Mouse (Mus musculus) heart, adult 18-20 months (tissue): ENCODE measurements around the gene Lrp2bp. TPM values are rescaled to one million over a fixed set of nuclear protein-coding genes. Genes with fewer than 3 reads are reported as not detected.
A peak's percentile ranks its signal among the peaks of the same experiment; 100 is the strongest.

ENCODE experiments used
- DNase-seq, 2 experiments: peaks; one replicate each; pipeline ENCODE4 v3.0.0; 2021 to 2022; ENCODE audit warnings: mixed read lengths in 1 of 2
- total RNA-seq, 2 experiments: library from RNA; stranded (reverse); gene quantifications; 2 replicates each; pipeline ENCODE4 v1.2.3; 2021

Gene Lrp2bp
- total RNA-seq, 2 experiments from 2014 or later, result 0.77 to 1.0 TPM

- peak; percentile 25 to 35 for DNase-seq
Observed at GRCm38 (mm10) chr8:46024392-46024791, 25.3 kb downstream of the Lrp2bp start.

DNA sequence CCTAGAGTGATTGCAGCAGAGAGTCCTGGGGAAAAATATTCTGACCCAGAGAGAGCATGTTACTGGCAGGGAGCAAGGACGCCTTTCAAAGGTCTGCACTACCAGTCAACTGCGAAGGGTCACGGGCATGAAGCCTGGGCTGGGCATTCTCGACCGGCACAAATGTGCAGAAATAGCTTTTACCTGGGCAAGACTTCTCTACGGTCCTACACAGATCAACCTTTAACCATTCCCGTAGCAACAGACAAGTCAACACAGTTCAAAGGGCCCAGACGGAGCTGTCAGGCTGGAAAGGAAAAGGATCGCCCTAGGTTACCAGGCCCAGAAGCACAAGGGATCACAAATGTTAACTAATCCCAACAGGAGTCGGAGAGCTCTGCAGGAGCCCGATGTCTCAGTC lies 37.1 kb downstream of the Lrp2bp start:
- no peak for DNase-seq

DNA sequence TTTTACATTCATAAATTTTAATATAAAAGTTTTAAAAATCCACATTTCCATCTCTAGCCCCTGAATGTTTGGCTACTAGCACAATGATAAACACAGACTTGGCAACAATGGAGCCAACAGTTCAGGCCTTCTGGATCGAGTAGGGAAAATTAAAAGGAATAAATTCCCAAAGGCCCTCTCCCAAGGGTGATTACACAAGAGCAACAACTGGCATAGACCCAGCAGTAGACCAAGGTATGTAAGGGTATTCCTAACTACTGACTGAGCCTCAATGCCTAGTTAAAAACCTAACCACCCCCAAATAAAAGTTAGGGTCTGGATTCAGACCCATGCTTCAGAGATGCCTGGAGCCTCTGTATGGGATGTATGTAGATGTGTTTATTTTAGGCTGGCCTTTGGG lies 40.6 kb downstream of the Lrp2bp start:
- peak; percentile 23 to 27 for DNase-seq

GRCm38 (mm10) chr8:46040260-46040659 lies 41.2 kb downstream of the Lrp2bp start:
- DNase-seq, result no peak

DNA sequence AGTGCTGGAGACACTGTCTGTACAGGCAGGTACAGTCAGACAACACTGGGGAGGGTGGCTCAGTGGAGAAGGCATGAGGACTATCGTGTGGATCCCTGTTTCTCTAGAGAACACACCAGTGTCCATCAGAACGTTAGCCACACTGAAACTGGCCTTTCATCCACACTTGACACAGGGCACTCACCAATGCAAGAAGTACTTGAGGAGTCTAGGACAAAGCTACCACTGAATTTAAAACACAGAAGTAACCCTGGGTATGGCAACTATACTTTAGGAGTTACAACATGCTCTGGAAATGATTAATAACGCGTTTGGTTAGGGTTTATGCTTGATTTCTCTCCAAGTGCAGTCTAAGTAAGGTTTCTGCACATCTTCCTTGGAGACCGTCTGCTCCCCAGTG lies 73.7 kb downstream of the Lrp2bp start:
- DNase-seq, result no peak

DNA sequence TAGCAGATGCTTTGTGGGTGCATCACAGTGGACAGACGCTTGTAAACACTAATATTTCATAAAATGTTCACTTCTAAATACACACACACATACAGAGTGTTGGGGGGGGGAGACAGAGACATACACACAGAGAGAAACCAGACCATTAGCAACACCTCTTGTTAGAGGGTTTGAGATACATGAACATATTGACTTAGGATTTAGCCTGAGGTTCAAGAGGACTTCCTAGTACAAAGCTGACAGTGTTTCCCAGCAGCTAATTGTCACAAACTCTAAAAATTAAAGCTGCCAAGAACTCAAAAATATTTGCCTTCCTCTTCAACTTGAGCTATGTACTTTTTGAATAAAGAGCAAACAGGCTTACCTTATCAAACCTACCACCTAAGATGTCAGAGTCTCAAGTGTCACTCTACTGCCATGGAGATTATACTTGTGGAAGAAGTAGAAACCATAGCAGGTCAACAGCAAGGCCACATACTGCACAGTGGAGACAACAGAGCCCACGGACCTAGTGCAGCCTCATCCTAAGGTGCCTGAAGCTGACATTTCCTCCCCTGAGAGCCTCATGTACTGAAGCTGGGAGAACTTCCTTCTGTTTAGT lies 74.5 kb downstream of the Lrp2bp start:
- DNase-seq, result no peak

- no peak for DNase-seq
Observed at GRCm38 (mm10) chr8:46075223-46075622, 76.1 kb downstream of the Lrp2bp start.

DNA sequence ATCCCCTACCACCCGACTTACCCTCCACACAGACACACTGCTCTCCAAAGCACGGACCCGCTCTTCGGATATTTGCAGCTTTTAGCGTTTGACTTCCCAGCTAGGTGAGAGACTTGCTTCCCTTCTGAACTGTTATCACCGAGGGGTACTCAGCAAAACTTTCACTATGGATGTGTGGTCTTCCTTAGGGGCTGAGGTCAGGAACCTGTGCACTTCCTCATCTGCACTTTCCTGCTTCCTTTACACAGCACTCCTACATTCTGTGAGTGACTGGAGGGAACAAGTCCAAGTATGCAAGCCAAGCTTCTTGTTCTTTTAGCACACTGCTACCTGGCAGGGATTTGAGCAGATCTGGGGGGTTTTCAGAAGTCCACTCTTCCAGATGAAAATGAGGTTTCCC lies 79.8 kb downstream of the Lrp2bp start:
- DNase-seq, result no peak

Other genes starting within 250 kb of the Lrp2bp start
- 10 to 100 TPM; 21.9 to 30.0 TPM for gene Pdlim3, start 113.8 kb upstream of the Lrp2bp start, total RNA-seq
- gene Ccdc110, start 64.7 kb upstream of the Lrp2bp start, total RNA-seq, result not detected
- 1 to 10 TPM in 1 of 2 experiments, under 1 TPM in 1; 0.37 to 1.3 TPM for gene 1700029J07Rik, start 24.1 kb upstream of the Lrp2bp start, total RNA-seq
- gene Ufsp2, start 23.8 kb upstream of the Lrp2bp start, total RNA-seq, result 10 to 100 TPM; 31.2 to 33.1 TPM
- gene Ankrd37, start 6.4 kb downstream of the Lrp2bp start, total RNA-seq, result 1 to 10 TPM; 4.9 to 7.2 TPM
- gene Cfap97, start 152.5 kb downstream of the Lrp2bp start, total RNA-seq, result 10 to 100 TPM; 11.3 to 13.4 TPM
- gene Snx25, start 152.9 kb downstream of the Lrp2bp start, total RNA-seq, result 1 to 10 TPM; 8.1 to 8.3 TPM
- gene Slc25a4, start 212.0 kb downstream of the Lrp2bp start, total RNA-seq, result 1,000 to 10,000 TPM; 4,817 to 5,383 TPM